Mouse (Mus musculus) retina, postnatal 1 day (tissue): ENCODE measurements around the gene Fam19a2.

Experiments used
- DNase-seq: peaks from one replicate; pipeline ENCODE4 v3.0.0-alpha.2; 2012

The Fam19a2 gene

DNA sequence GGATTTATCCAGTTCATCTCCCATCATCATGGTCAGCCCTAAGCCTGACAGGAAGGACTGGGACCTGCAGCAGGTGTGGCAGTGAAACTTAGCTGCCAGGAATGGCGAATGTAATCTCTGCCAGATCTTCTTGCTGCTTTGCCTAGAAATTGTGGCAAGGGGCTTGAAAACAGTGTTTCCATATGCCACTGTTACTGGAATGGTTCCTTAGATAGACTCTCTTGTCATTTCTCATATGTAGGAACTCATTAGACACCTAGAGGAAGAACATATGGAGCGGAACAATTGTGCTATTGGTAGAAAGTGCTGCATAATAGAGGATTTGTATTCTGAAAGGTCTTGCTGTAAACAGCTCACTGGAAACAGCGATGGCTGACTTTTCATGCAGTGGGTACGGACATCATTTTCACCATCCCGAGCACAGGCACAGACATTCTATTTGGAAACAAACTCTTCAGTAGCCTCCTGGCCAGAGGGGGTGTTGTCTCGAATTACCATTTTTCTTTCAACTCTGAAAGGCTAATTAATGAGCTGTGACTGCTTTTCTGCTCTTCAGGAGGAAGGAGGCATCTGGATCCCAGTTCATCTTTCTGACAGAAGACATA is 488.0 kb downstream of the Fam19a2 start:
- DNase-seq = peak; percentile 9

DNA sequence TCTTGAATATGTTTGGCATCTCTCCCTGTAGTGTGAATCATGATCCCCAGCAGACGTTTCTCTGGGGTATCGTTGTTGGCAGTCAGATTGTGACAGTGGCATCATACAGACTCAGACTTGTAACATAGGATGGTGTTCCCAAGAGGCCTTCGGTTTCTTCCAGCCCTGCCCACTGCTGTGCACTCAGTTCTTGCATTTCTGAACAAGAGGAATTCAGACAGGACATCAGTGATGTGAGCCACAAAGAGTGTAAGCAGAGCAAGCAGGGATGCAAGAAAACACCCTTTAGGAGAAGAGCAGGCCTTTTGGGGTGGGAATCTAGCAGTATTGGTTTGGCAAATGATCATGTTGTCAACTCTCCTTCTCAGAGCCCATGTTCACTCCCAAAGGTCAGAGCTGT is 489.0 kb downstream of the Fam19a2 start:
- no peak for DNase-seq

DNA sequence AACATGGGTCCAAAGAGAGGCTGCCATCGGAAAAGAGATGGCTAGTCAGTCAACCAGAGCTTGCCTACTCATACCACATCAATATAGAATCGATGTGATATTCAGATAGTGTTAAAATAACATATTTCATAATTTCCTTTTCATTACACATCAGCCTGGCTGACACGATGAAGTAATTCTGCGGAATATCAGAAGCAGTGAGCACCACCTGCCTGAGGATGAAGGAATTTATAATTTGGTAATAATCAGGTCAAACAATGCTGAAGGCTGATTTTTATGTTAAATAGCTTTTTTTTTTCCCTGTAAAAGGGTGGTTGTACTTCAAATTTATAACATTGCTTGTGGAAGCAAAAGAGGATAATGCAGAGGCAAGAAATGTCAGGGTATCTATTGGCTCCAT is 490.2 kb downstream of the Fam19a2 start:
- no peak for DNase-seq

DNA sequence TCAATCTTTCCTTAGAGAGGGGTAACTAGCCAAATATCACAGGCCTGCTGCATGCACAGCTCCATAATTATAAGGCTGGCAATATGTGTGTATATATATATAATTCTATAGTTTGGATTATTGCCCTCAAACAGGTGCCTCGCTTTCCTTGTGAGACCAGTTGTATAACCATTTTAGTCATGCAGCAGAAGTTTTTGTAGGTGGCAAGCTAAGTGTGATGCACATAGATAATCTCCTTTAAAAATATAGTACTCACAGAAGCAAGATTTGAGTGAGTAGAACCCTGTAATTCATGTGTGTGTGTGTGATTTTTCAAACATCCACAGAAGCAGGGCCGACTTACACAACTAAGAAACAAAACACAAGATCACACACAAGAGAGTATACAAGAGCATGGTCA is 525.6 kb downstream of the Fam19a2 start:
- no peak for DNase-seq
